Comparison of ENCODE assay signal across 25 mouse cellular contexts in the genomic region with DNA sequence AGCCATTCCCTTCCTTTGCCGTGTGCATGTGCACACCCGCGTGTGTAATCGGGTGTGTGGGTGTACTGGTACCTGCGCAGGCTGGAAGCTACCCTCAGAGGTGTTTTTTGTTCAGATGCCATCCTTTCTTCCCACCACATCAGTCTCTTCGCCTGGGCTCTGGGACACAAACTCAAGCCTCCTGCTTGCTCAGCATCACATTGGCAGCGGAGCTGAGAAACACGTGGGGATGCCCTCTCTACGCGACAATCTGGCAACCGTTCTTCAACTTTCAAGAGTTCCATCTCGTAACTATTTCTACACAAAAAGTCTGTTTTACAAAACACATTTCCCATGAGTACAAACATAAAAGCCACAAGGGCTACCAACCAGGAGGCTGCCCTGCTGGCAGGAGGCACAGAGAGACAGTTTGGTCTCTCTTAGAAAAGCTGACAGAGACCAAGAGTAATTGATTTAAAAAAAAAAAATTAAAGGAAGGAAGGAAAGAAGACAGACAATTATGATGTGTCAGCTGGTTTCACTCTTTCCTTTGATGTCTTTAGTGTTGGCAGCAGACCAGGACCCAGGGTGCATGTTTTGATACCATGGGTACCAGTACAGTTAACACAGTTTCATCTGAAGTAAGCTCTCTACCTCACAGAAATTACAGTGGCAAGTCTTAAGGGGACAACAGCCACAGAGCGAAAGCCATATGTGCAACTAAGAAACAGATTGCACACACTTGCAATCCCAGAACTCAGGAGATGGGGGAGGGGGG. TPM values are rescaled to one million over a fixed set of nuclear protein-coding genes. Genes with fewer than 3 reads are reported as not detected.
DNase-seq lines count a peak whose midpoint lies in the region; ATAC-seq lines count a peak whose summit lies in the region.
"Had no signal": no experiment of that assay in that cellular context is flagged by ENCODE, and none has a peak within 500 bp of the region (broad histone marks: within the 10 kb centered on the region; RNA-seq: fewer than 3 reads in every experiment).

No protein-coding gene starts in this region.

- H3K9me3 ChIP-seq in forebrain, embryonic 14.5 days (replicated peaks; ENCODE audit: control insufficient read depth, low read length) = no peaks in the 10 kb centered on the region
- H3K9me3 ChIP-seq in forebrain, embryonic 13.5 days (replicated peaks) = no peaks in the 10 kb centered on the region
- H3K9me3 ChIP-seq in kidney, embryonic 14.5 days (ENCODE audit: control insufficient read depth, low read length) = no peaks in the 10 kb centered on the region
- H3K9me3 ChIP-seq: G1E; heart, embryonic 15.5 days; limb, embryonic 10.5 days; liver, embryonic 15.5 days; stomach, embryonic 15.5 days had no signal

- DNase-seq in forebrain, embryonic 14.5 days (ENCODE audit: low spot score) = no peak
- DNase-seq in layer of hippocampus, adult 18-20 months (ENCODE audit: low spot score in 2 of 2) = peak; percentile 28 to 31
- no peak for DNase-seq in layer of hippocampus, postnatal 14 days (ENCODE audit: low spot score in 2 of 2)
- DNase-seq in lung, adult 18-20 months = no peak
- DNase-seq: adrenal gland, postnatal 14 days; cerebellum, adult 11 months; gastrocnemius, adult 2 months; heart, postnatal 36 days; kidney, adult 11 months; kidney, postnatal 4 days; layer of hippocampus, adult 9-11 months; liver; thymus, postnatal 25 days had no signal

- WGBS in forebrain, embryonic 14.5 days = 88% methylated on average over 13 of the region's 13 CpGs
- WGBS in forebrain, embryonic 13.5 days = 84% methylated on average over 13 of the region's 13 CpGs
- WGBS in kidney, embryonic 14.5 days = 95% methylated on average over 13 of the region's 13 CpGs

- H3K9ac ChIP-seq in forebrain, embryonic 14.5 days (ENCODE audit: low read length) = no peak overlapping the region
- no peak overlapping the region for H3K9ac ChIP-seq in forebrain, embryonic 13.5 days
- no peak overlapping the region for H3K9ac ChIP-seq in kidney, embryonic 14.5 days (ENCODE audit: low read depth, low read length)
- H3K9ac ChIP-seq: heart, embryonic 15.5 days; hindbrain, embryonic 14.5 days; liver, embryonic 15.5 days; stomach, embryonic 15.5 days had no signal

- no peaks in the 10 kb centered on the region for H3K27me3 ChIP-seq in forebrain, embryonic 14.5 days (replicated peaks; ENCODE audit: control insufficient read depth, insufficient read depth, low read length)
- H3K27me3 ChIP-seq in forebrain, embryonic 13.5 days = no peaks in the 10 kb centered on the region
- H3K27me3 ChIP-seq in kidney, embryonic 14.5 days (ENCODE audit: control insufficient read depth, insufficient read depth, low read length) = no peaks in the 10 kb centered on the region
- H3K27me3 ChIP-seq: heart, embryonic 15.5 days; stomach, embryonic 15.5 days had no signal

- H3K27ac ChIP-seq in forebrain, embryonic 14.5 days (ENCODE audit: low read depth, low read length) = no peak overlapping the region
- H3K27ac ChIP-seq in forebrain, embryonic 13.5 days = no peak overlapping the region
- no peak overlapping the region for H3K27ac ChIP-seq in kidney, embryonic 14.5 days (ENCODE audit: low read depth, low read length)
- H3K27ac ChIP-seq: gastrocnemius, adult 2 months; heart, embryonic 15.5 days; hindbrain, embryonic 14.5 days; limb, embryonic 10.5 days; liver, embryonic 15.5 days; macrophage; stomach, embryonic 15.5 days had no signal

- no peaks in the 10 kb centered on the region; the same call in none of the 2 replicates for H3K4me1 ChIP-seq in forebrain, embryonic 14.5 days (ENCODE audit: control insufficient read depth, insufficient read depth, low read length)
- peaks cover 11% of the 10 kb centered on the region for H3K4me1 ChIP-seq in forebrain, embryonic 13.5 days
- no peaks in the 10 kb centered on the region; the same call in 1 of the 2 replicates for H3K4me1 ChIP-seq in kidney, embryonic 14.5 days (ENCODE audit: control insufficient read depth, insufficient read depth, low read length)
- H3K4me1 ChIP-seq: liver, embryonic 15.5 days; stomach, embryonic 15.5 days had no signal

- peak; percentile 35; the same call in 1 of the 2 replicates for ATAC-seq in forebrain, embryonic 14.5 days
- no peak for ATAC-seq in forebrain, embryonic 13.5 days
- ATAC-seq in activated CD4-positive, CD25-positive, alpha-beta regulatory T cell, adult 4 months = peak; percentile 67
- ATAC-seq in kidney, embryonic 14.5 days (ENCODE audit: low FRiP score, low TSS enrichment) = no peak
- ATAC-seq: midbrain, embryonic 16.5 days had no signal

- H3K36me3 ChIP-seq in forebrain, embryonic 14.5 days (ENCODE audit: control insufficient read depth, insufficient read depth, low read length) = no peaks in the 10 kb centered on the region
- H3K36me3 ChIP-seq in forebrain, embryonic 13.5 days (ENCODE audit: poor library complexity, severe bottlenecking) = no peaks in the 10 kb centered on the region
- no peaks in the 10 kb centered on the region for H3K36me3 ChIP-seq in kidney, embryonic 14.5 days (ENCODE audit: control insufficient read depth, insufficient read depth, low read length)
- H3K36me3 ChIP-seq: G1E; heart, embryonic 15.5 days; limb, embryonic 10.5 days; liver, embryonic 15.5 days; stomach, embryonic 15.5 days had no signal

- H3K4me3 ChIP-seq in forebrain, embryonic 14.5 days (ENCODE audit: low read depth, low read length) = no peak overlapping the region
- H3K4me3 ChIP-seq in forebrain, embryonic 13.5 days = no peak overlapping the region
- no peak overlapping the region for H3K4me3 ChIP-seq in kidney, embryonic 14.5 days (ENCODE audit: low read length)
- H3K4me3 ChIP-seq: gastrocnemius, adult 2 months; heart, embryonic 15.5 days; limb, embryonic 10.5 days; liver, embryonic 15.5 days; myocyte; stomach, embryonic 15.5 days had no signal

- H3K4me2 ChIP-seq in forebrain, embryonic 14.5 days (ENCODE audit: low read length) = no peak overlapping the region
- H3K4me2 ChIP-seq in forebrain, embryonic 13.5 days = no peak overlapping the region
- no peak overlapping the region for H3K4me2 ChIP-seq in kidney, embryonic 14.5 days (replicated peaks; ENCODE audit: low read depth, low read length)
- H3K4me2 ChIP-seq: heart, embryonic 15.5 days; hindbrain, embryonic 14.5 days; liver, embryonic 15.5 days; stomach, embryonic 15.5 days had no signal

RNA-seq across cellular contexts. Expression of a gene that starts 21.8 kb away (rescaled TPM):
- polyA plus RNA-seq in forebrain, embryonic 14.5 days (2014; fragmentation: Nextera tagmentation; extraction: Ambion mirVana) = 32.7 and 33.5 TPM in 2 replicates
- polyA plus RNA-seq in forebrain, embryonic 13.5 days (2015; fragmentation: Nextera tagmentation; extraction: Ambion mirVana) = 25.4 and 27.5 TPM in 2 replicates
- 10 to 100 TPM; 36.7 to 42.9 TPM for total RNA-seq in layer of hippocampus, adult 18-20 months (2021)
- 10 to 100 TPM; 27.1 to 30.2 TPM for total RNA-seq in layer of hippocampus, postnatal 14 days (2021)
- 1 to 10 TPM in 1 of 2 experiments, under 1 TPM in 1; 0.99 to 1.4 TPM for polyA plus RNA-seq in activated CD4-positive, CD25-positive, alpha-beta regulatory T cell, adult 4 months (2017; shearing (Covaris generic))
- 7.1 and 14.3 TPM in 2 replicates for polyA plus RNA-seq in kidney, embryonic 14.5 days (2014; fragmentation: Nextera tagmentation; extraction: Ambion mirVana)

RNA-seq across cellular contexts. Expression of a gene that starts 54.0 kb away (rescaled TPM):
- 17.6 and 22.7 TPM in 2 replicates for polyA plus RNA-seq in forebrain, embryonic 14.5 days (2014; fragmentation: Nextera tagmentation; extraction: Ambion mirVana)
- 22.7 and 23.9 TPM in 2 replicates for polyA plus RNA-seq in forebrain, embryonic 13.5 days (2015; fragmentation: Nextera tagmentation; extraction: Ambion mirVana)
- 10 to 100 TPM; 64.8 to 70.4 TPM for total RNA-seq in layer of hippocampus, adult 18-20 months (2021)
- 10 to 100 TPM; 50.1 to 56.0 TPM for total RNA-seq in layer of hippocampus, postnatal 14 days (2021)
- polyA plus RNA-seq in activated CD4-positive, CD25-positive, alpha-beta regulatory T cell, adult 4 months (2017; shearing (Covaris generic)) = 1 to 10 TPM; 4.2 to 4.3 TPM
- 14.5 and 21.1 TPM in 2 replicates for polyA plus RNA-seq in kidney, embryonic 14.5 days (2014; fragmentation: Nextera tagmentation; extraction: Ambion mirVana)

Comparison
In these comparisons a context has a peak if more than half of its experiments do, and no peak if none do; other contexts are left out.
1. ATAC-seq: peak in forebrain, embryonic 14.5 days (single experiment) and activated CD4-positive, CD25-positive, alpha-beta regulatory T cell, adult 4 months (single experiment); none in forebrain, embryonic 13.5 days (single experiment) and kidney, embryonic 14.5 days (single experiment).
2. DNase-seq: peak in layer of hippocampus, adult 18-20 months (2 of 2); none in forebrain, embryonic 14.5 days (single experiment), layer of hippocampus, postnatal 14 days (0 of 2) and lung, adult 18-20 months (0 of 2).